Mouse (Mus musculus) thymus, postnatal 4 days (tissue): ENCODE data around the gene Rnf113a1.
"Not testable (repeated sequence)": the region's sequence is repeated elsewhere in the genome, so short reads cannot be mapped to it uniquely, and the experiment has no call there.

Source experiments
- DNase-seq: peaks from one replicate; pipeline ENCODE4 v3.0.0; 2021

Rnf113a1 gene

DNA sequence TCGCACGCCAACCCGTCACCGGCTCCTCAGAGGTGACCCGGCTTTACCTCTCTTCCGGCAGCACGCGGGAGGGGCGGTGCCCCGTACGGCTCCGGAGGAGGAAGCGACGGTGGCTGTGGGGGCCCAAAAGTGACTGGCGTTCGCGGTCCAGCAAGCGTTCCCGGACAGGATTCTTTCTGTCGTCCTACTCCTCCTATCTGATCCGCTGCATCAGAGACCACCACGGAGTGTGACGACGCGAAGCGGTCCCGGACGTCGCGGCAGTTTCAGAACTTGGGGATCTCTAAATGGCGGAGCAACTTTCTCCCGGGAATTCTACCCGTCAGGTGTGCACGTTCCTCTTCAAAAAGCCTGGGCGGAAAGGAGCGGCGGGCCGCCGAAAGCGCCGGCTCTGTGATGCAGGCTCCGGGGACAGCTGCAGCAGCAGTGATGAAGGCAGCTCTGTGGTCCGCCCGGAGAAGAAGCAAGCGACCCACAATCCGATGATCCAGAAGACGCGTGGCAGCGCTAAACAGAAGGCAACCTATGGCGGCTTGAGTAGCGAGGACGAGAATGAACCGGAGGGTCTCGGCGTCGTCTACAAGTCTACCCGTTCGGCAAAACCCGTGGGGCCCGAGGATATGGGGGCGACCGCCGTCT is at the start of gene Rnf113a1, which contains the start of gene Ndufa1:
Rnf113a1 (plus strand) TSS at position 141 of the 639 bp plus-strand sequence.
Ndufa1 (minus strand) TSS at position 59 of the 639 bp plus-strand sequence.
- DNase-seq, result peak; percentile 88

- no peak for DNase-seq
Measured at GRCm38 (mm10) chrX:37141732-37142131, 49.3 kb upstream of the Rnf113a1 start.

GRCm38 (mm10) chrX:37144498-37144897 is 46.5 kb upstream of the Rnf113a1 start:
- DNase-seq, result not testable (repeated sequence)

DNA sequence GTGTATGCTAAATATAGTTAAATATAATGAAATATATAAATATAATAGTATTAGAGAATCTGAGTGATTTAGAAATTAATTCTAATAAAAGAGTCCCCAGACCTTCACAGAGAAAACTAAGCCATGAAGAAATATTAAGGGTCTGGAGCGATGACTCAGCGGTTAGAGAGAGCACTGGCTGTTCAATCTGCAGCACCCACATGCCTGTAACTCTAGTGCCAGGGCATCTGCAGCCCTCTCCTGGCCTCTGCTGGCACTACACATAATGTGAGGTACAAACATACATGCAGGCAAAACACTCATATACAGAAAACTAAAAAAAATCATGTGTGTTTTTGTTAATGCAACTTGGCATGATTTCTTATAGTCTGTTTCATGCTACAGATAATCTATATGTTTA is 46.1 kb upstream of the Rnf113a1 start:
- DNase-seq, result peak; percentile 68

DNA sequence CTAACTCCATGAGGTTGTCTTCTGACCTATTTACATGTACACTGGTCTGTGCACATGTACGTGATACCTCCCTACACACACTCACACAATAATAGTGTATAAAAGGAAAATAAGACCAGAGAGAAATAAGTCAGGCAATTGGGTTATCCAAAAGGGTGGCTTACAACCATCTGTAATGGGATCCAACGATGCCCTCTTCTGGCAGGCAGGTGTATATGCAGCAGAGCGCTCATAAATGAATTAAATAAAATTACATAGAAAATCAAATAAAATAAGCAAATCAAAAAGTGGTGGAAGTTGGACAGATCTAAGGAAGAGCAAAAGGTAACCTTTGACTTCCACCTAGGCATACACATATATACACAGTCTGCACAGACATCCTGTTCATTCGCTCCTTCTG is 33.2 kb upstream of the Rnf113a1 start:
- peak; percentile 36 for DNase-seq

- peak; percentile 5 for DNase-seq
Measured at GRCm38 (mm10) chrX:37161169-37161568, 29.9 kb upstream of the Rnf113a1 start.

GRCm38 (mm10) chrX:37163115-37163514 is 27.9 kb upstream of the Rnf113a1 start:
- DNase-seq, result no peak

DNA sequence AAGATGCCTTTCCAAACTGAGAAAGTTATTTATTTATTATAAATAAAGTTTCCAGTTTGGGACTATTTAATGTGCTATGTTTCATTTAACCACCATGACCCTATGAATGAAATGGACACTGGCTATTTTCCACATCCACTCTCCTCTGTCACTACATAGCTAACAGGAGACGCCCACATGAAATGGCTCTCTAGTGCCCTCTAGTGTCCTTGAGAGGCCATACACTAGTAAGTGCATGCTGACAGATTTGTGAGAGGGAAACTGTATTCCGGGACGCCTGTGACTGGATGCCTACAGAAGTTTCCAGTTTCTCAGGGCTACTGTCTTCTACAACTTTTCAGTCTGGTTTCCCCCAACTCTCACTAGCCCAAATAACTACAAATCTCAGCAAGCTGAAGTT is 24.0 kb upstream of the Rnf113a1 start:
- DNase-seq, result peak; percentile 25

GRCm38 (mm10) chrX:37168742-37169141 is 22.3 kb upstream of the Rnf113a1 start, which contains the start of gene Akap14:
Gene Akap14 (minus strand): TSS chrX:37168842.
- no peak for DNase-seq

DNA sequence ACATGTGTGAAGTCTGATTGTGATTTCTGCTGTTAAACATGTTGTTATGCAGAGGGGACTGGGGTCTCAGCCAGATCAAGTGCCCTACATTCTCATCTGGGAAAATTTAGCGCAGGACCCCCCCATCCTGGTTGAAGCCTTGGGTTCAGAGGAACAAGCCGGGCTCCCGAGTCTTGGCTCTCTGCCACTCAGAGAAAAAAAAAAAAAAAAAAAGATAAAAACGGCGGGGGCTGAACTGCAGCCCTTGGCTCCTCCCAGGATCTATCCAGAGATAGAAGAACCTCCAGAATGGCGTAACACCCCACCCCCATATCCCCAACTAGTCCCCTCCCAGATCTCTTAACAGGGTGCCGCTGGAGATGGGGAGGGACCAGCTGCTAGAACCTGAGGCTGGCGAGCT is 6.6 kb upstream of the Rnf113a1 start:
- DNase-seq, result not testable (repeated sequence)

DNA sequence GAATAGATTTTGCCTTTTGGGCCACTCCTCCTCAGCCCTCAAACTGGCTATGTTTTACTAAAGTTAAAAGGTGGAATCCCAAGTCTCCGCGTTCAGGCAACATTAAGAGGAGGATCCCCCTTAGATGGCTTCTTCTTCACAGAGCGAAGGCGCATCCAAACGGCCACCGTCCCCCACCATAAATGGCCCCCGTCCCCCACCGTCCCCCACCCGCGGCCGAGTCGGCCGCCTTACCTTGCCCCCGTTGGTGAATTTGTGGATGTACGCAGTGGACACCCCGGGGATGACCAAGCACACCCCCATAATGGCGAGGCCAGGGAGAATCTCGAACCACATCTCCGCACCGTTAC is 315 bp upstream of the Rnf113a1 start:
- no peak for DNase-seq

DNA sequence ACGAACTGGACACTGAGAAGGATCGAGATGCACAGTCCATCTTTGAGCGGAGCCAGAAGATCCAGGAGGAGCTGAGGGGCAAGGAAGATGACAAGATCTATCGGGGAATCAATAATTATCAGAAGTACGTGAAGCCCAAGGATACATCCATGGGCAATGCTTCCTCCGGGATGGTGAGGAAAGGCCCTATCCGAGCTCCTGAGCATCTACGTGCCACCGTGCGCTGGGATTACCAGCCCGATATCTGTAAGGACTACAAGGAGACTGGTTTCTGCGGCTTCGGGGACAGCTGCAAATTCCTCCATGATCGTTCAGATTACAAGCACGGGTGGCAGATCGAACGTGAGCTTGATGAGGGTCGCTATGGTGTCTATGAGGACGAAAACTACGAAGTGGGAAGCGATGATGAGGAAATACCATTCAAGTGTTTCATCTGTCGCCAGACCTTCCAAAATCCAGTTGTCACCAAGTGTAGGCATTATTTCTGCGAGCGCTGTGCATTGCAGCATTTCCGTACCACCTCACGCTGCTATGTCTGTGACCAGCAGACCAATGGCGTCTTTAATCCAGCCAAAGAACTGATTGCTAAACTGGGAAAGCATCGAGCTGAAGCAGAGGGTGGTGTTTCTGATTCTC is 817 bp downstream of the Rnf113a1 start:
- DNase-seq, result peak; percentile 17

DNA sequence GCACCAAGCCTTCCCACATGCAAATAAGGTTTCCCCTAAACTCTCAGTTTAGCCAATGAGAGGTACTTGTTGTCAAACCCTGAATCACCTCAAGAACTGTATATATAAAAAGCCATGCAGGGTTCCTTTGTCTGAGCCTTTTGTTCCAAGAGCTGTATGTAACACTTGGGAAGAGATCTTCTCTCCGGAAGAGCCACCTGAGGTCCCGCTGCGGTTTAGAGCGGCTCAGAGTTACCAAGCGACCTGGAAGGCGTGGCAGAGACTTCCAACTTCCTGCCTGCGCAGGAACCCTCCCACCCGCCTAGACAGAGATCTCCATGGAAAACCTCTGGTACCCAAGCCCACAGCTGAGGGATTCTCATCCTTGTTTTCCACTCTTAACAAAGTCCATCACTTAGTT is 7.6 kb downstream of the Rnf113a1 start:
- DNase-seq, result no peak

GRCm38 (mm10) chrX:37210941-37211340 is 19.9 kb downstream of the Rnf113a1 start, which contains the start of gene Gm9:
Gene Gm9 (minus strand): TSS chrX:37211041.
- DNase-seq, result no peak

DNA sequence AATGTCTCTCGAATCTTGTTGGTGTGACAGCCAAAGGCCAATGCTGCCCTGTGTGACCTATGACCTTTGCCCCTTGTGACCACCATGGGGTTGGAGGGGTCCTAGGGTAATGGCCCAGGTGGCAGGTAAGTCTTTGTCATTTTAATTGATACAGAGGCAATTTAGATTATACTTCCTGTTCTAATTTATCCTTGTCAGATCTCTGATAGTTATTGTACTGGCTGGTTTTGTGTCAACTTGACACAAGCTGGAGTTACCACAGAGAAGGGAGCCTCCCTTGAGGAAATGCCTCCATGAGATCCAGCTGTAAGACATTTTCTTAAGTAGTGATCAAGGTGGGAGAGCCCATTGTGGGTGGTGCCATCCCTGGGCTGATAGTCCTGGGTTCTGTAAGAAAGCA is 31.1 kb downstream of the Rnf113a1 start, which contains the start of gene Rhox1:
Rhox1 (minus strand) TSS at position 101 of the 400 bp plus-strand sequence.
- not testable (repeated sequence) for DNase-seq
